Mouse (Mus musculus) stomach, postnatal 0 days (tissue): ENCODE results near the gene Wdr5.

ENCODE experiments used
- CTCF ChIP-seq: IDR thresholded peaks from 2 replicates; pipeline ENCODE4 v1.5.1; 2016; ENCODE audit warnings: antibody characterized with exemption, low read depth, mild to moderate bottlenecking, moderate library complexity
- EP300 ChIP-seq: optimal IDR thresholded peaks from 2 replicates; pipeline ENCODE3; 2016; ENCODE audit warnings: antibody characterized with exemption

DNA sequence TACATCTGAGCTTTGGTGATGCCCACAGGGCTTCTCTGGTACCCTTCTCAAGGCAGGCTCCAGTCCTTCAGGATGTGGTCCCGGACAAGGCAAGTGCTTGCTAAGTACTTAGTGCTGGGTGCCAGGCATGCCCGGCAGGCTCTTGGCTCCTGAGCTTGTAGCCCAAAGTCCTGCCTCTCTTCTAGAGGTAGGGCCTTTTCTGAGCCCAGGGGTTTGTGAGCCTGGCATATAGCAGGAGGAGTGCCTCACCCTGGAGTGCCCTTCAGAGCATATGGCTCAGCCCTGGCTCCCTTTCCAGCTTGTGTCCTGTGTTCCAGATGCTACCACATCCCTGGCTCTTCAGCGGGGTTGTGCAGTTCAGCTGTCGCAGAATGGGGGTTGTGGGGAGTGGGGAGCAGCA lies 49.7 kb downstream of the Wdr5 start:
- TF ChIP-seq CTCF: no peak
- TF ChIP-seq EP300: no peak
